In the genomic region with DNA sequence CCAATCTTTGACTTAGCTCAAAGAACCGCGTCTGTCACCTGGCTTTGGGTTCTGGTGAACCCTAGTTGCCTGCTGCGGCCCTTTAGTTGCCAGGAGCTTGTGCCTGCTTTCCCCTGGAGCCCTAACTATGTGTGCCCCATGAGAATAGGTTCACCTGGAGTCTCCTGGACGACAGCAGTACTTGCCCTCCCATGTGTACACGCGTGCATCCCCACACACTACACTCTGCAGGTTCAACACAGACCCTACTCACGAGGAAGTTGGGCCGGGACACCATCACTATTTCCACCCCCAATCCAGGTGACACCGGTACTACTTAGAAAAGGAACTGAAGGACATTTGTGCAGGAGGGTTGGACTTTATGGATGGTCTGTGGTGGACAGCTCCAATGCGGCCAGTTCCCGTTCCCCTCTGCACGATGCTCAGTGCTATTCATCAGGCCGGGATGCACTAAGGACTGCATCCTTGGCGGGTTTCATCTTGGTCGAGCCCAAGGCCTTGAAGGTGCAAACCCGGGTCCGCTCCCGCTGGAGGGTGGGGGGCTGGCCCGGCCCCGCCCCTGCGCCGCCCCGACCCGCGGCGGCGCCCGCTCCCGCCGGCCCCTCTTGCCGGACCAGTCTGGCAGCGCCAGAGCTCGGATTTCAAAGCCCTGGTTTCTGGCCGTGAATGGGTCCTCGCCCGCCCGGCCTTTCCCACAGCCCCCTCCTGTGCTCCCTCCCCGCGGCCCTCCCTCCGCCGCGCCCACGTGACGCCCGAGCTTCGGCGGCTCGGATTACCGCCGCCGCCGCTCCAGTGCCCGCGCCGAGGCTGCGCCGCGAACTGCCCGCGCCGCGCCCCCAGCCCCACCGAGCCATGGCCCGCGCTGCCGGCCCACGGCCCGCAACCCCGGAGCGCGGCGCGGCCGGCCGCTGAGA, we compare ENCODE assay signal across 8 mouse cellular contexts. TPM values are rescaled to one million over a fixed set of nuclear protein-coding genes. Genes with fewer than 3 reads are reported as not detected.
DNase-seq lines count a peak whose midpoint lies in the region; ATAC-seq and TF ChIP-seq lines count a peak whose summit lies in the region.

TSS of gene Mtss1l (plus strand) at position 792 of the 914 bp plus-strand sequence.

- H3K27me3 ChIP-seq in forebrain, postnatal 0 days (ENCODE audit: insufficient read depth, low read length), result no peaks in the 10 kb centered on the region

- peak within 1 kb of the TSS; percentile 93 for H3K27ac ChIP-seq in forebrain, postnatal 0 days (ENCODE audit: low read depth, low read length)

- H3K36me3 ChIP-seq in forebrain, postnatal 0 days (ENCODE audit: insufficient read depth), result peaks cover 4% of the 10 kb centered on the region; the same call in 1 of the 2 replicates

- peak within 1 kb of the TSS; percentile 64 for H3K4me2 ChIP-seq in forebrain, postnatal 0 days (ENCODE audit: low read depth)

- WGBS in forebrain, postnatal 0 days, result 3% methylated on average over 60 of the region's 75 CpGs

- peaks cover 49% of the 10 kb centered on the region for H3K4me1 ChIP-seq in forebrain, postnatal 0 days (ENCODE audit: insufficient read depth)

- ATAC-seq in forebrain, postnatal 0 days, result peak; percentile 68
- no peak for ATAC-seq in megakaryocyte-erythroid progenitor cell, adult 5-6 weeks (replicated peaks; ENCODE audit: low FRiP score, low TSS enrichment, poor library complexity, severe bottlenecking)

- no peak for TF ChIP-seq CTCF in forebrain, postnatal 0 days (IDR thresholded peaks at IDR 0.05; ENCODE audit: low read depth)

- no peaks in the 10 kb centered on the region for H3K9me3 ChIP-seq in forebrain, postnatal 0 days (ENCODE audit: low read length)

- peak; percentile 95 for DNase-seq in Muller cell, postnatal 12 days (ENCODE audit: inconsistent ontology term)
- DNase-seq in cerebellum, adult 18-20 months, result peak; percentile 86
- DNase-seq in forebrain, postnatal 0 days, result peak; percentile 85
- DNase-seq in heart, postnatal 4 days, result peak; percentile 88
- peak; percentile 78 to 86 for DNase-seq in layer of hippocampus, postnatal 10 days (ENCODE audit: low spot score in 2 of 2)
- DNase-seq in lung, postnatal 10 days, result peak; percentile 93
- peak; percentile 91 to 92 for DNase-seq in right cerebral cortex, postnatal 10 days (ENCODE audit: low spot score in 2 of 2)

- H3K4me3 ChIP-seq in forebrain, postnatal 0 days (ENCODE audit: low read depth, low read length), result peak within 1 kb of the TSS; percentile 89

- H3K9ac ChIP-seq in forebrain, postnatal 0 days, result peak within 1 kb of the TSS; percentile 99

RNA-seq across cellular contexts. Expression of gene Mtss1l, which starts in this region (rescaled TPM):
- total RNA-seq in forebrain, postnatal 0 days (2014; rRNA removed), result 55.2 and 71.1 TPM in 2 replicates
- polyA plus RNA-seq in forebrain, postnatal 0 days (2015; fragmentation: Nextera tagmentation; extraction: Ambion mirVana), result 42.2 and 49.0 TPM in 2 replicates
- total RNA-seq in heart, postnatal 4 days (2021), result 10 to 100 TPM; 50.6 to 61.0 TPM
- 100 to 1,000 TPM; 254 to 265 TPM for total RNA-seq in layer of hippocampus, postnatal 10 days (2021)
- 0.54 TPM in 1 of 2 replicates, not detected in the other for total RNA-seq in megakaryocyte-erythroid progenitor cell, adult 5-6 weeks (2014; fragmentation: Nextera tagmentation)
- total RNA-seq in megakaryocyte-erythroid progenitor cell, adult 5-6 weeks (2017), result 0.52 and 0.53 TPM in 2 replicates

Comparison
In these comparisons a context has a peak if more than half of its experiments do, and no peak if none do; other contexts are left out.
1. RNA of gene Mtss1l (total RNA-seq): 254 to 265 TPM in layer of hippocampus, postnatal 10 days, 55.2 to 71.1 TPM in forebrain, postnatal 0 days and 50.6 to 61.0 TPM in heart, postnatal 4 days; 0.52 to 0.54 TPM in megakaryocyte-erythroid progenitor cell, adult 5-6 weeks; every median in the first group is over 10 times any median in the second.
2. Peak in every context shown above with its lines, with median percentiles within 50 percentile points of each other: DNase-seq.